Mouse (Mus musculus) lung, postnatal 0 days (tissue): ENCODE measurements at regions not wholly inside any gene's neighbourhood (a gene's known extent, or its start where the extent isn't known, plus 50 kb on each side); places are given as distances from the start of the nearest gene placed in this dataset.
A peak's percentile ranks its signal among the peaks of the same experiment; 100 is the strongest.

ENCODE experiments used
- ATAC-seq: fragments of 200-750 bp; cut with Nextera tagmentation; 2 replicates; pipeline ENCODE4 v1.8.0; 2017; ENCODE audit warnings: moderate library complexity
- DNase-seq: peaks from one replicate; pipeline ENCODE4 v3.0.0-alpha.2; 2016; ENCODE audit warnings: low spot score
- H3K27ac ChIP-seq: fragments of 300-500 bp; sonication (generic); 2 replicates; pipeline ENCODE4 v1.5.1; 2014; ENCODE audit warnings: antibody characterized with exemption, mild to moderate bottlenecking, low read length, mixed read lengths
- H3K27me3 ChIP-seq: fragments of 300-500 bp; sonication (generic); replicated peaks from 2 replicates; pipeline ENCODE4 v1.6.1; 2014; ENCODE audit warnings: low read length, mixed read lengths; ENCODE audit not compliant: insufficient read depth
- H3K36me3 ChIP-seq: fragments of 300-500 bp; sonication (generic); 2 replicates; pipeline ENCODE4 v1.6.1; 2014; ENCODE audit warnings: low read length, mixed read lengths; ENCODE audit not compliant: insufficient read depth
- H3K4me1 ChIP-seq: fragments of 300-500 bp; sonication (generic); 2 replicates; pipeline ENCODE4 v1.6.1; 2014; ENCODE audit warnings: antibody characterized with exemption, low read depth, low read length, mixed read lengths; ENCODE audit not compliant: insufficient read depth
- H3K4me2 ChIP-seq: fragments of 300-500 bp; sonication (generic); replicated peaks from 2 replicates; pipeline ENCODE4 v1.6.1; 2014; ENCODE audit warnings: low read depth, mild to moderate bottlenecking, low read length, moderate library complexity, mixed read lengths
- H3K4me3 ChIP-seq: fragments of 300-500 bp; sonication (generic); 2 replicates; pipeline ENCODE4 v1.5.1; 2014; ENCODE audit warnings: low read depth, low read length
- H3K9ac ChIP-seq: fragments of 300-500 bp; sonication (generic); replicated peaks from 2 replicates; pipeline ENCODE4 v1.6.1; 2014; ENCODE audit warnings: low read depth, mild to moderate bottlenecking
- H3K9me3 ChIP-seq: fragments of 300-500 bp; sonication (generic); 2 replicates; pipeline ENCODE4 v1.6.1; 2016; ENCODE audit warnings: low read length, mixed read lengths
- CTCF ChIP-seq: IDR thresholded peaks from 2 replicates; pipeline ENCODE4 v1.5.1; 2016; ENCODE audit warnings: antibody characterized with exemption, mild to moderate bottlenecking
- EP300 ChIP-seq: IDR thresholded peaks from 2 replicates; pipeline ENCODE4 v1.6.1; 2016; ENCODE audit warnings: antibody characterized with exemption, mild to moderate bottlenecking, control low read depth
- WGBS: fragments of 180-500 bp; shearing (Covaris S2); extraction: QIAGEN DNeasy Blood & Tissue Kit; methylation state at CpG from one replicate; pipeline ENCODE4 v1.1.7; 2014; 5-methylcytosine and 5-hydroxymethylcytosine counted together

- TF ChIP-seq CTCF (no peak), EP300 (no peak)
- Histone ChIP-seq H3K27ac (no peak overlapping the region), H3K9ac (no peak overlapping the region), H3K27me3 (no peaks in the 10 kb centered on the region), H3K36me3 (no peaks in the 10 kb centered on the region), H3K4me1 (no peaks in the 10 kb centered on the region), H3K4me2 (no peak overlapping the region), H3K4me3 (no peak overlapping the region), H3K9me3 (no peaks in the 10 kb centered on the region)
- 90% methylated on average over 2 of the region's 2 CpGs for WGBS
- ATAC-seq (no peak), DNase-seq (no peak)
These were observed 98.7 kb upstream of the Cul1 start for GRCm38 (mm10) chr6:47354515-47354914.

GRCm38 (mm10) chr6:47355500-47355899 is 97.7 kb upstream of the Cul1 start:
- no peaks in the 10 kb centered on the region for H3K4me1 ChIP-seq
- no peak overlapping the region for H3K4me3 ChIP-seq
- H3K27me3 ChIP-seq = no peaks in the 10 kb centered on the region
- TF ChIP-seq EP300 (no peak), CTCF (no peak)
- H3K36me3 ChIP-seq = no peaks in the 10 kb centered on the region
- no peaks in the 10 kb centered on the region for H3K9me3 ChIP-seq
- WGBS = 73% methylated on average over 7 of the region's 7 CpGs
- ATAC-seq (no peak), DNase-seq (no peak)
- no peak overlapping the region for H3K9ac ChIP-seq
- no peak overlapping the region for H3K27ac ChIP-seq
- H3K4me2 ChIP-seq = no peak overlapping the region

- no peaks in the 10 kb centered on the region for H3K36me3 ChIP-seq
- DNase-seq (no peak), ATAC-seq (no peak)
- H3K9ac ChIP-seq = no peak overlapping the region
- no peak overlapping the region for H3K4me2 ChIP-seq
- no peaks in the 10 kb centered on the region for H3K4me1 ChIP-seq
- WGBS = 68% methylated on average over 7 of the region's 7 CpGs
- H3K4me3 ChIP-seq = no peak overlapping the region
- H3K27me3 ChIP-seq = no peaks in the 10 kb centered on the region
- no peaks in the 10 kb centered on the region for H3K9me3 ChIP-seq
- no peak for TF ChIP-seq EP300
- TF ChIP-seq CTCF = no peak
- H3K27ac ChIP-seq = no peak overlapping the region
These were observed 96.7 kb upstream of the Cul1 start for GRCm38 (mm10) chr6:47356500-47356899.

GRCm38 (mm10) chr6:47358686-47359085 is 94.5 kb upstream of the Cul1 start:
- Histone ChIP-seq H3K9ac (no peak overlapping the region), H3K27ac (no peak overlapping the region), H3K4me2 (no peak overlapping the region), H3K36me3 (no peaks in the 10 kb centered on the region), H3K4me1 (no peaks in the 10 kb centered on the region), H3K27me3 (no peaks in the 10 kb centered on the region), H3K9me3 (no peaks in the 10 kb centered on the region), H3K4me3 (no peak overlapping the region)
- no peak for ATAC-seq
- WGBS = 25% methylated on average over 2 of the region's 2 CpGs
- TF ChIP-seq EP300 = no peak
- peak; percentile 64 for TF ChIP-seq CTCF
- DNase-seq = peak; percentile 56

GRCm38 (mm10) chr6:47364002-47364401 is 89.2 kb upstream of the Cul1 start:
- Histone ChIP-seq H3K9ac (no peak overlapping the region), H3K4me2 (no peak overlapping the region), H3K36me3 (no peaks in the 10 kb centered on the region), H3K27me3 (no peaks in the 10 kb centered on the region), H3K9me3 (no peaks in the 10 kb centered on the region), H3K4me1 (no peaks in the 10 kb centered on the region), H3K4me3 (no peak overlapping the region), H3K27ac (no peak overlapping the region)
- no peak for TF ChIP-seq CTCF
- TF ChIP-seq EP300 = no peak
- ATAC-seq (no peak), DNase-seq (no peak)
- 80% methylated on average over 1 of the region's 1 CpGs for WGBS

GRCm38 (mm10) chr6:47364556-47364955 is 88.6 kb upstream of the Cul1 start:
- H3K4me2 ChIP-seq = no peak overlapping the region
- no peak for TF ChIP-seq EP300
- no peak for TF ChIP-seq CTCF
- no peak overlapping the region for H3K9ac ChIP-seq
- no peaks in the 10 kb centered on the region for H3K27me3 ChIP-seq
- ATAC-seq (no peak), DNase-seq (no peak)
- no peak overlapping the region for H3K27ac ChIP-seq
- no peak overlapping the region for H3K4me3 ChIP-seq
- H3K36me3 ChIP-seq = no peaks in the 10 kb centered on the region
- WGBS = 86% methylated on average over 2 of the region's 2 CpGs
- no peaks in the 10 kb centered on the region for H3K9me3 ChIP-seq
- no peaks in the 10 kb centered on the region for H3K4me1 ChIP-seq
